Mouse (Mus musculus): ENCODE data around the gene Efcab7. TPM values are rescaled to one million over a fixed set of nuclear protein-coding genes. Genes with fewer than 3 reads are reported as not detected.

Gene Efcab7
- total RNA-seq, 1 experiment: 12.9 TPM

GRCm38 (mm10) chr4:99928521-99928920 is 99.5 kb downstream of the Efcab7 start:
- no peaks in the 10 kb centered on the region for H3K36me3 ChIP-seq (ENCODE audit: control insufficient read depth, insufficient read depth, low read length, poor library complexity, severe bottlenecking)
- no peak overlapping the region for H3K4me3 ChIP-seq (ENCODE audit: insufficient read depth in 1 of 2, low read depth in 1 of 2, low read length in 2 of 2, poor library complexity in 1 of 2, severe bottlenecking in 1 of 2)
- DNase-seq (ENCODE audit: low read depth, low spot score): no peak
- in situ Hi-C loops (cut with MboI; ENCODE audit: low sequenced_read_pairs in 2 of 2, unreplicated experiment in 2 of 2): no loop called here
- H3K9ac ChIP-seq (ENCODE audit: insufficient read depth, low read depth, low read length, poor library complexity, severe bottlenecking): no peak overlapping the region
- H3K9me3 ChIP-seq (ENCODE audit: control insufficient read depth, insufficient read depth, low read depth, low read length): no peaks in the 10 kb centered on the region
- no peak overlapping the region for H3K27ac ChIP-seq (ENCODE audit: insufficient read depth, low read depth, low read length, poor library complexity, severe bottlenecking)
- H3K4me1 ChIP-seq (ENCODE audit: control insufficient read depth in 2 of 2, insufficient read depth in 2 of 2, low read length in 2 of 2, poor library complexity in 1 of 2): no peaks in the 10 kb centered on the region; a peak in 1 of 4 replicates
- TF ChIP-seq CHD2 (IDR thresholded peaks at IDR 0.05; ENCODE audit: low read depth, low read length) (no peak), ZNF384 (IDR thresholded peaks at IDR 0.05; ENCODE audit: low read depth, low read length) (no peak), HCFC1 (IDR thresholded peaks at IDR 0.05; ENCODE audit: borderline replicate concordance, insufficient read depth, low read length) (no peak), MAFK (IDR thresholded peaks at IDR 0.05; ENCODE audit: insufficient read depth, low read depth, low read length) (no peak), ZC3H11A (IDR thresholded peaks at IDR 0.05; ENCODE audit: borderline replicate concordance, low read depth, low read length) (no peak)

- DNase-seq (ENCODE audit: low read depth, low spot score): peak; percentile 51
These were observed 100.2 kb downstream of the Efcab7 start, which contains the start of gene Pgm1 for GRCm38 (mm10) chr4:99929149-99929612. TSS of gene Pgm1 (plus strand) at chr4:99929414.

GRCm38 (mm10) chr4:99929613-99930517 is 100.9 kb downstream of the Efcab7 start, which contains the start of gene Itgb3bp:
TSS of gene Itgb3bp (minus strand) at chr4:99929813.
- Histone ChIP-seq H3K9ac (ENCODE audit: insufficient read depth, low read depth, low read length, poor library complexity, severe bottlenecking) (peak within 1 kb of the TSS; percentile 82), H3K9me3 (ENCODE audit: control insufficient read depth, insufficient read depth, low read depth, low read length) (no peaks in the 10 kb centered on the region), H3K27ac (ENCODE audit: insufficient read depth, low read depth, low read length, poor library complexity, severe bottlenecking) (no peak within 1 kb of the TSS), H3K36me3 (ENCODE audit: control insufficient read depth, insufficient read depth, low read length, poor library complexity, severe bottlenecking) (no peaks in the 10 kb centered on the region), H3K4me3 (ENCODE audit: insufficient read depth in 1 of 2, low read depth in 1 of 2, low read length in 2 of 2, poor library complexity in 1 of 2, severe bottlenecking in 1 of 2) (peak within 1 kb of the TSS; percentile 73 to 96), H3K4me1 (ENCODE audit: control insufficient read depth in 2 of 2, insufficient read depth in 2 of 2, low read length in 2 of 2, poor library complexity in 1 of 2) (no peaks in the 10 kb centered on the region; a peak in 1 of 4 replicates)
- peak; percentile 33 for DNase-seq (ENCODE audit: low read depth, low spot score)
- no peak for TF ChIP-seq MAFK (IDR thresholded peaks at IDR 0.05; ENCODE audit: insufficient read depth, low read depth, low read length)
- TF ChIP-seq ZNF384 (IDR thresholded peaks at IDR 0.05; ENCODE audit: low read depth, low read length): no peak
- no peak for TF ChIP-seq ZC3H11A (IDR thresholded peaks at IDR 0.05; ENCODE audit: borderline replicate concordance, low read depth, low read length)
- no peak for TF ChIP-seq CHD2 (IDR thresholded peaks at IDR 0.05; ENCODE audit: low read depth, low read length)
- TF ChIP-seq HCFC1 (IDR thresholded peaks at IDR 0.05; ENCODE audit: borderline replicate concordance, insufficient read depth, low read length): no peak
- in situ Hi-C loops (cut with MboI; ENCODE audit: low sequenced_read_pairs in 2 of 2, unreplicated experiment in 2 of 2): no loop called here

More at GRCm38 (mm10) chr4:99929149-99929612, 100.2 kb downstream of the Efcab7 start, which contains the start of gene Pgm1:
- Histone ChIP-seq H3K36me3 (ENCODE audit: control insufficient read depth, insufficient read depth, low read length, poor library complexity, severe bottlenecking) (no peaks in the 10 kb centered on the region), H3K4me1 (ENCODE audit: control insufficient read depth in 2 of 2, insufficient read depth in 2 of 2, low read length in 2 of 2, poor library complexity in 1 of 2) (no peaks in the 10 kb centered on the region; a peak in 1 of 4 replicates), H3K9ac (ENCODE audit: insufficient read depth, low read depth, low read length, poor library complexity, severe bottlenecking) (peak within 1 kb of the TSS; percentile 82), H3K27ac (ENCODE audit: insufficient read depth, low read depth, low read length, poor library complexity, severe bottlenecking) (no peak within 1 kb of the TSS), H3K9me3 (ENCODE audit: control insufficient read depth, insufficient read depth, low read depth, low read length) (no peaks in the 10 kb centered on the region), H3K4me3 (ENCODE audit: insufficient read depth in 1 of 2, low read depth in 1 of 2, low read length in 2 of 2, poor library complexity in 1 of 2, severe bottlenecking in 1 of 2) (peak within 1 kb of the TSS; percentile 73 to 96)
- in situ Hi-C loops (cut with MboI; ENCODE audit: low sequenced_read_pairs in 2 of 2, unreplicated experiment in 2 of 2): no loop called here
- TF ChIP-seq HCFC1 (IDR thresholded peaks at IDR 0.05; ENCODE audit: borderline replicate concordance, insufficient read depth, low read length) (peak; percentile 49; the same call in 1 of the 2 replicates), CHD2 (IDR thresholded peaks at IDR 0.05; ENCODE audit: low read depth, low read length) (no peak), ZC3H11A (IDR thresholded peaks at IDR 0.05; ENCODE audit: borderline replicate concordance, low read depth, low read length) (no peak), ZNF384 (IDR thresholded peaks at IDR 0.05; ENCODE audit: low read depth, low read length) (no peak)

GRCm38 (mm10) chr4:99930518-99931239 is 101.7 kb downstream of the Efcab7 start:
- Histone ChIP-seq H3K36me3 (ENCODE audit: control insufficient read depth, insufficient read depth, low read length, poor library complexity, severe bottlenecking) (no peaks in the 10 kb centered on the region), H3K27ac (ENCODE audit: insufficient read depth, low read depth, low read length, poor library complexity, severe bottlenecking) (no peak overlapping the region), H3K4me3 (ENCODE audit: insufficient read depth in 1 of 2, low read depth in 1 of 2, low read length in 2 of 2, poor library complexity in 1 of 2, severe bottlenecking in 1 of 2) (peak overlapping the region; percentile 8 to 96; a peak in 2 of 4 replicates), H3K4me1 (ENCODE audit: control insufficient read depth in 2 of 2, insufficient read depth in 2 of 2, low read length in 2 of 2, poor library complexity in 1 of 2) (no peaks in the 10 kb centered on the region; a peak in 1 of 4 replicates), H3K9ac (ENCODE audit: insufficient read depth, low read depth, low read length, poor library complexity, severe bottlenecking) (no peak overlapping the region), H3K9me3 (ENCODE audit: control insufficient read depth, insufficient read depth, low read depth, low read length) (no peaks in the 10 kb centered on the region)
- no peak for DNase-seq (ENCODE audit: low read depth, low spot score)
- in situ Hi-C loops (cut with MboI; ENCODE audit: low sequenced_read_pairs in 2 of 2, unreplicated experiment in 2 of 2): no loop called here
- TF ChIP-seq CHD2 (IDR thresholded peaks at IDR 0.05; ENCODE audit: low read depth, low read length) (no peak), MAFK (IDR thresholded peaks at IDR 0.05; ENCODE audit: insufficient read depth, low read depth, low read length) (no peak), HCFC1 (IDR thresholded peaks at IDR 0.05; ENCODE audit: borderline replicate concordance, insufficient read depth, low read length) (no peak), ZNF384 (IDR thresholded peaks at IDR 0.05; ENCODE audit: low read depth, low read length) (no peak), ZC3H11A (IDR thresholded peaks at IDR 0.05; ENCODE audit: borderline replicate concordance, low read depth, low read length) (no peak)
